Comparison of ENCODE assay signal across 8 mouse cellular contexts in the genomic region with DNA sequence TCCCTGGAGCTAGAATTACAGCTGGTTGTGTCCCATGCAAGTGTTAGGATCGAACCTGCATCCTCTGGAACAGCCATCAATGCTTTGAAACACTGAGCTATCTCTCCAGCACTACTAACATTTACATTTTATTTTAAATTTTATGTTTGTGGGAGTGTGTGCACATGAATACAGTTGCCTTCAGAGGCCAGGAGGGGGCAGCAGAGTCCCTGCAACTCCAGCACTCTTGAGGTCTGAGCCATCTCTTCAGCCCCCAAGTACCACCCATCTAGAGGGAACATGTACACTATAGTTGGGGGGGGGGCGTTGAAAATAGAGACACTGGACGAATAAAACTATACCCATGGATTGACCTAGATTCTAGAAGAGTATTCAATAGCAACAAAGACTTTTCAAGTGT. TPM values are rescaled to one million over a fixed set of nuclear protein-coding genes. Genes with fewer than 3 reads are reported as not detected.
DNase-seq lines count a peak whose midpoint lies in the region; ATAC-seq lines count a peak whose summit lies in the region.

No protein-coding gene starts in this region.

- intact Hi-C loops in left cerebral cortex, postnatal 4 days (cut with DNase I), result loop anchor here (10.0 kb wide), 1 partner anchor 104 kb away; no protein-coding TSS in a partner anchor
- intact Hi-C loops in heart, postnatal 10 days (cut with DNase I), result loop anchor here (1.0 kb wide), 1 partner anchor 105 kb away; no protein-coding TSS in a partner anchor

- no peak for ATAC-seq in CD4-positive, CD25-positive, alpha-beta regulatory T cell, adult 4 months

- DNase-seq in CD4-positive, CD25-positive, alpha-beta regulatory T cell, adult 2 months (ENCODE audit: low read depth, low spot score), result peak; percentile 51
- peak; percentile 40 for DNase-seq in left cerebral cortex, postnatal 4 days
- no peak for DNase-seq in left cerebral cortex, adult 8-10 months (ENCODE audit: low spot score in 2 of 2)
- peak; percentile 67 for DNase-seq in adrenal gland, postnatal 25 days
- DNase-seq in heart, postnatal 10 days, result peak; percentile 56 to 80
- peak; percentile 74 for DNase-seq in lung, postnatal 10 days
- DNase-seq in Muller cell, postnatal 12 days (ENCODE audit: inconsistent ontology term), result no peak

RNA-seq across cellular contexts. Expression of gene Clic5, which starts 37.3 kb away (rescaled TPM):
- under 1 TPM in 1 of 2 experiments, not detected in 1; 0.28 TPM for polyA plus RNA-seq in CD4-positive, CD25-positive, alpha-beta regulatory T cell, adult 4 months (2017; shearing (Covaris generic))
- 1 to 10 TPM; 1.5 to 1.7 TPM for total RNA-seq in left cerebral cortex, postnatal 4 days (2021)
- total RNA-seq in left cerebral cortex, adult 8-10 months (2022), result 1 to 10 TPM; 3.8 to 5.3 (median 4.6) TPM
- 13.4 and 14.4 TPM in 2 replicates for total RNA-seq in adrenal gland, postnatal 25 days (2021)
- 100 to 1,000 TPM; 101 to 104 TPM for total RNA-seq in heart, postnatal 10 days (2021)

RNA-seq across cellular contexts. Expression of gene Enpp4, which starts 45.5 kb away (rescaled TPM):
- 1 to 10 TPM; 8.0 to 9.4 TPM for polyA plus RNA-seq in CD4-positive, CD25-positive, alpha-beta regulatory T cell, adult 4 months (2017; shearing (Covaris generic))
- 1 to 10 TPM; 5.8 to 6.1 TPM for total RNA-seq in left cerebral cortex, postnatal 4 days (2021)
- total RNA-seq in left cerebral cortex, adult 8-10 months (2022), result 10 to 100 TPM; 18.6 to 20.5 (median 18.8) TPM
- total RNA-seq in adrenal gland, postnatal 25 days (2021), result 8.3 and 10.9 TPM in 2 replicates
- total RNA-seq in heart, postnatal 10 days (2021), result 10 to 100 TPM; 16.6 to 16.8 TPM

Comparison
In these comparisons a context has a peak if more than half of its experiments do, and no peak if none do; other contexts are left out.
1. DNase-seq: peak in CD4-positive, CD25-positive, alpha-beta regulatory T cell, adult 2 months (single experiment), left cerebral cortex, postnatal 4 days (single experiment), adrenal gland, postnatal 25 days (single experiment), heart, postnatal 10 days (2 of 2) and lung, postnatal 10 days (single experiment); none in left cerebral cortex, adult 8-10 months (0 of 2) and Muller cell, postnatal 12 days (single experiment).